Mouse (Mus musculus) cerebellum, adult 9-10 months (tissue): ENCODE results near the gene Dgke.
"Not testable (repeated sequence)": the region's sequence is repeated elsewhere in the genome, so short reads cannot be mapped to it uniquely, and the experiment has no call there.

ENCODE experiments used
- DNase-seq: peaks from one replicate; pipeline ENCODE4 v3.0.0; 2022

The Dgke gene

DNA sequence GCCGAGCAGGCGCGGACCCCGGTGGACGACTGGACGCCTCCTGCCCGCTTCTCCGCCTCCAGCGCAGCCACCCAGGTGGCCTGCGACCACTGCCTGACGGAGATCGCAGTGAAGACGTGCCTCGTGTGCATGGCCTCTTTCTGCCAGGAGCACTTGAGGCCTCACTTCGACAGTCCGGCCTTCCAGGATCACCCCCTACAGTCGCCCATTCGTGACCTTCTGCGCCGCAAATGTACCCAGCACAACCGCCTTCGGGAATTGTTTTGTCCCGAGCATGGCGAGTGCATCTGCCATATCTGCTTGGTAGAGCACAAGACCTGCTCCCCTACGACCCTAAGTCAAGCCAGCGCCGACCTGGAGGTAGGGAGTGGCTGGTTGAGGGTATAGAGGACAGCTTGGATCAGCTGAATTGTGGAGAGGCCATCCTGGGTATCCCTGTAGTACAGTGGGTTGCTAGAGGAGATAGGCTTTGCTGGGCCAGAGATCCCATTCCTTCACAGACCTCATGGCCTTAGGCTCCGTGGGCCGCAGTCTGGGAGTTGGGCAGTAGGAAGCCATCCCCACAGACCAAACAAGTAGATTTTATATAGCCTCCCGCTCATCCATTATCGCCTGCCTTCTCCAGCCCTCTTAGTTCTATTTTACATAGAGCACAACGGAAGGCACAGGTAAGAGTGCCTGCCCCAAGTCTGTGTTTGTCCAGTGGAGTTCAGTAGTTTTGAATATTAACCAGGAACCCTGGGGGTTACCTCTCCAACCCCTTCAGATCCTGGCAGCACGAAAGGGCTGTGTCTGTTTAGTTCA is 66.7 kb downstream of the Dgke start:
- DNase-seq: no peak

GRCm38 (mm10) chr11:88998974-88999722 is 67.5 kb downstream of the Dgke start, which contains the start of gene Trim25:
Gene Trim25 (plus strand): TSS chr11:88999376.
- no peak for DNase-seq

- DNase-seq: no peak
Observed at GRCm38 (mm10) chr11:88998406-88998805, 68.2 kb downstream of the Dgke start.

DNA sequence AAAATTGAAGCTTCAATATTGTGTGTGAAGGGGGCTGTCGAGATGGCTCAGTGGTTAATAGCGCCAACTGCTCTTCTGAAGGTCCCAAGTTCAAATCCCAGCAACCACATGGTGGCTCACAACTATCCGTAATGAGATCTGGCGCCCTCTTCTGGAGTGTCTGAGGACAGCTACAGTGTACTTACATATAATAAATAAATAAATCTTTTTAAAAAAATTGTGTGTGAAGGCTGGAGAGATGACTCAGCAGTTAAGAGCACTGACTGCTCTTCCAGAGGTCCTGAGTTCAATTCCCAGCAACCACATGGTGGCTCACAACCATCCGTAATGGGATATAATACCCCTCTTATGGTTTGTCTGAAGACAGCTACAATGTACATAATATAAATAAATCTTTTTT is 69.3 kb downstream of the Dgke start:
- not testable (repeated sequence) for DNase-seq

GRCm38 (mm10) chr11:88996427-88996826 is 70.2 kb downstream of the Dgke start:
- DNase-seq: no peak

- no peak for DNase-seq
Observed at GRCm38 (mm10) chr11:88995616-88996015, 71.0 kb downstream of the Dgke start.

DNA sequence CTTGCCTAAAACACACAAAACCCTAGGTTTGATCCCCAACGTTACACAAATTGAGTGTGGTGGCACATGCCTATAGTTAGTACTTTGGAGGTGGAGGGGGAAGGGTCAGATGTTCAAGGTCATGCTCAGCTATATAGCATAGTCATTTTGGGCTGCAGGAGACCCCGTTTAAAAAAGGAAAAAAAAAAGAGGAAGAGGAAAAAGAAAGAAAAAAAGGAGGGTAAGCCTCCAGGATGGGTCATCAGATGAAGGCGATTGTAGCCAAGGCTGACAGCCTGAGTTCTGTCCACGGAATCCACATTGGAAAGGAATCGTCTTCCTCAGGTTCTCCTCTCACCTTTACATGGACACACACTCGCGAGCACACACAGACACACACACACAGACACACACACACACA is 72.2 kb downstream of the Dgke start:
- DNase-seq: no peak

GRCm38 (mm10) chr11:88993625-88994024 is 73.0 kb downstream of the Dgke start:
- DNase-seq: no peak

- no peak for DNase-seq
Observed at GRCm38 (mm10) chr11:88993186-88993585, 73.5 kb downstream of the Dgke start.

DNA sequence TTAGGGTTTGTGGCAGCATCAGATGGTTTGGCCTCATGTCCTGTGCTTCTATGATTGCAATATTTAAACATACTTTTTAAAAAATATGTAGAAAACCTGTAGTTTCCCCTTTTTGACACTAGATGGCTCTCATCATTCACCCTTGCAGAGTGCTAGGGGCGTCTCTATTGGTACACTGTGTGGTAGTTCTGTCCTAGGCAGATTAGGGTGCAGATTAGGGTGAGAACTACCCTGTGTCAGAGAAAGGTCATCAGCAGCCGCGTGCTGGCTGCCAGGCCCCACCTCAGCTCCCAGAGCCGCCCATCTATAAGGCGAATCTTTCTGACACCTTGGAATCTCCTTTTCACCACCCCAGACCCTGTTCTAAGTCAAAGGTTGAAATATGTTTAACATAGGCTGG is 77.1 kb downstream of the Dgke start:
- no peak for DNase-seq

- no peak for DNase-seq
Observed at GRCm38 (mm10) chr11:88988956-88989355, 77.7 kb downstream of the Dgke start.

DNA sequence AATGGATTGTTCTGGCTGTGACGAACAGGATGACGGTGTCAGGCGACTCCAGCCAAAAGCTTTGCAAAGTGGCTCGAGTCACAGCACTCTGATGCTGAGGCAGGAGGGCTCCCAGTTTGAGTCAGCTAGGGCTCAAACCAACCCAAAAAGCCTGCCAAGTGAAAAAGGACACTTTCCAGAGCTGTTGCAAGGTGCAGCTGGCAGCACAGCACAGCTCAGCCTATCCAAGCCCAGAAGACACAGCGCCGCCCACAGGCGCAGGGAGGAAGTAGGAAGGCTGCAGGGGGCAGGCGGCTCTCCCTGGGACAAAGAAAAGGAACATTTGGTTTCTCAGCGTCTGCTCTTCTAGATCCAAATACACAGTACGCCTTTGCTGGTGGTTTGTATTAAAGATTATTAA is 80.0 kb downstream of the Dgke start:
- no peak for DNase-seq
